Mouse (Mus musculus) mouse trophoblast stem cell (cell line): ENCODE measurements at regions not wholly inside any gene's neighbourhood (a gene's known extent, or its start where the extent isn't known, plus 50 kb on each side); places are given as distances from the start of the nearest gene placed in this dataset.

Experiments used
- in situ Hi-C, 2 experiments: fragments of 300-500 bp; cut with MseI, MboI; formaldehyde crosslinking; loops; 2 replicates in 1 of 2; 3 replicates in 1 of 2; pipeline ENCODE4 v1.15.1; 2025

DNA sequence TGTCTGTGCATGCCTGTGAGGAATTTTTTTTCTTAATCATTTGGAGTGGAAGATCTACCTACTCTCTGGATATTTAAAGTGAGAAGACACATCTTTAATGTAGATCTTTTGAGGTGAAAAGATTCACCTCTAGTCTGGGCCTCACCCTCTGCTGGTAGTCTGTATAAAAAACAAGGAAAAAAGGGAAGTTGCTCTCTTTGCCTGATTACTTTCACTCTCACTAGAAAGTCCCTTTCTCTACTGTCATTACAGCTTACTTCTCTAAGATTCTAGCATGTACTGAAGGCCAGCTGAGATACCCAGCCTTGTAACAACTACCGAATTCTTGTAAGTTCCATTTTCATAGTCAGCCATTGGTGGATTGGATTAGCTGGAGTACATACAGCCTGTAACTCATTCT lies 3791.9 kb downstream of the 9330182O14Rik start:
- in situ Hi-C loops, result no loop called here

DNA sequence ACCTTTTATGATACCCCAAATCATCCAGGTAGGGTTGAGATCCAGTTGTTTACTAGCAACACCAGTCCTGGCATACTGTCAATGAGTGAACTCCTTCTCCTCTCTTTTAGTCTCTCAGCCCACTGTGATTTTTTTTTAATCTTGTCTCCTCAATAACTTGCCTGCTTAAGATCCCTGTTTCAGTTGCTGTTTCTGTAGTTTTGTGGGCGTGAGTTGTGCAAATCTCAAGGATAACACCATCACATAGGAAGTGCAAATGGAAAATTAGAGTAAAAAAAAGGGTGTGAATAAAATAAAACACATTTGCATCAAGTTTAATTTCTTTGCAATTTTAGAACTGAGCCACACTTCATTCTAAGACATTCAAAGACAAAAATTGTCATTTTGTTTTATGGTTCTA lies 3799.4 kb downstream of the 9330182O14Rik start:
- in situ Hi-C loops, result no loop called here

DNA sequence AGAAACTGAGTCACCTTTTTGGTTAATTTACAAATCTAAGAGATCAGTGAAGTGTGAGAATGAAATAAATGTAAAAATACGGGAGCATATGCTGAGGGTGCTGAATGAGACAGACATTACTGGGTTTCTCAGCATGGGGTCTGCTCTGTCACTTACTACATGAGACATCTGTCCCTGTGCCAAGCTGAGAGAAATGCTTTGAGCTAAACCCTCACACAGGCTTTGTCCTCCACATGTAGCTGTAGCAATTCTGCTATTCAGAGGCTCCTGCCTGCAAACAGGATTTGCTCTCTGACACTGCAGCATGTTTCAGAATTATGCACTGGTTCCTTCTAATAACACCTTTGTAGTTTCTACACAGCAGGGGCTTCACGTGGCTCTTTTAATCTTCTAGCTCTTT lies 3806.3 kb downstream of the 9330182O14Rik start:
- in situ Hi-C loops, result no loop called here

DNA sequence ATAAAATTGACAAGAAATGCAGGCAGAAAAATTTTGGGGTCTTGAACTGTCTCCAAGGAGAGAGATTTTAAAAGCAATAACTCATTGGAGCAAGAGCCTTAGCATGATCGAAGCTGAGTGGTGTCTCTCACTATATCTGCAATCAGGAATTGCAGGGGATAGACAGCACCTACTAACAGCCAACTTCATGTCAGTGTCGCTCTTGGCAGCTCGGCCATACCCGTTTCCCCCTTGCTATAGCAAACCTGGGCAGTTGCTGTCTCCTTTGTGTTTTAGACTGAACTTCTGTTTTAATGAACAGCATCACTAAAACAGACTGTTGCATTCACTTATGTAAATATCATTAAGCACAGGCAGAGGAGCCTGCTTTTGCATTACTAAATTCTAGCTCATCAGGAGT lies 3806.7 kb downstream of the 9330182O14Rik start:
- in situ Hi-C loops, result no loop called here

DNA sequence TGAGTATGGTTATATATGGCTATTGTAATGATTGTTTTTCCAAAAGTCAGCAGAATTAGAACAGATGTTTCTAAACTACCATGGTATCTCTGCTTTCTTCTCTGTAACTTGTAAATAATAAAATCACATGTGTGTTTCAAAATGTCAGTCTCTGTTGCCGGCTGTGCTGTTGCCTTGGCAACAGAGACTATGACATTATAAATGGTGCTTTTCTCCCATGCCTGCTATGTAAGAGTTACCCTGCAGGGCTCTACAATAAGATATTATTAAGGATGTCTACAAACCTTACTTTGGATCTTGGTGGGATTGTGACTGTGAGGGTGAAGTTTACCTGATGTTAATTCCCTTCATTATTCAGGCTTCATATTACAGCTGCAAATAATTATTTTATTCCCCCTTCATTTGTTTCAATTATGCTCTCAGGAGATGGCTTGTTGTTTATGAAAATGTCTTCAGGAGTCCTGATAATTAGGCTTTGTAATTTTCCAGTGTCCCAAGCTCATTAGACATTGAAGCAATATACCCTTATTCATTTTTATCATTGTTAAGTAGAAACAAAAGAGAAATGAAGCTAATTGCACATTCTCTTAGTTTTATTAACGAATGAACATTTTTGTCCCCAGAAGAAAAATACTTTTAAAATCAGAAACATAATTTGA lies 3808.0 kb downstream of the 9330182O14Rik start:
- in situ Hi-C loops, result no loop called here

DNA sequence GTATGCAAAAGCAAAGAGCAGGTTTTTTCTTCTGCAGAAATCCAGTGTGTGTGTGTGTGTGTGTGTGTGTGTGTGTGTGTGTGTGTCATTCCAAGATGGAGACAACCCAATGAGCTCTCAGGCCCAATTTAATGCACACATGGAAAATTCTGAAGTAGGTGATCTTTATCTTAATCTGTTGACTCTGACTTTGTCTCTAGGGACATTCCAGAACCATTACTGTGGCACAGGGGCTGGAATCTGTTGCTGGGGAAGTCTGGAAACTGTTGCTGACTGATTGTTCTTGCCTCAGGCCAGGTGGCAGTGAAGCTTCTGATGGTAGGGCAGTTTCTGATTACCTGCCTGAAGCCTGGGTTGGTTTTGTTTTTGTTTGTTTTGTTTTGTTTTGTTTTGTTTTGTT lies 3850.8 kb downstream of the 9330182O14Rik start:
- in situ Hi-C loops, result loop anchor here in 1 of 2 experiments (25.0 kb wide), 1 partner anchor 427 kb away; no protein-coding TSS in a partner anchor

DNA sequence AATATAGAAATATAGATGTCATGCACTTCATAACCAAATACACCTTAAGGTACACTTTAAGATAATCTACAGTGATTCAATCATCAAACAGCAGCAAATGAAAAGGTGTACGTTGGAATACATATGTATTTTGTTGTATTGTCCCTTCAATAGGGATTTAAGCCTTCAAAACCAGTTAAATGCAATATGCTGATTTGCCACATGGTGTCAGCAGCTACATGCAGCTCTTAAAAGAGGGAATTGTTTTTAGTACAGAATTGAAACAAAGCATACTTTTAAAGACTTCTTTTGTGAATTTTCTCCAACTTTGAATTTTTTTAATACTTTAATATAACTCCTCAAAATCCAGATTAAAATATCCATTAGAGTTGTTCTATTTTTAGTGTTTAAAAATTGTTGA lies 3857.1 kb downstream of the 9330182O14Rik start:
- in situ Hi-C loops, result loop anchor here (10.0 to 25.0 kb wide), 2 partner anchors 421 to 424 kb away; no protein-coding TSS in a partner anchor

DNA sequence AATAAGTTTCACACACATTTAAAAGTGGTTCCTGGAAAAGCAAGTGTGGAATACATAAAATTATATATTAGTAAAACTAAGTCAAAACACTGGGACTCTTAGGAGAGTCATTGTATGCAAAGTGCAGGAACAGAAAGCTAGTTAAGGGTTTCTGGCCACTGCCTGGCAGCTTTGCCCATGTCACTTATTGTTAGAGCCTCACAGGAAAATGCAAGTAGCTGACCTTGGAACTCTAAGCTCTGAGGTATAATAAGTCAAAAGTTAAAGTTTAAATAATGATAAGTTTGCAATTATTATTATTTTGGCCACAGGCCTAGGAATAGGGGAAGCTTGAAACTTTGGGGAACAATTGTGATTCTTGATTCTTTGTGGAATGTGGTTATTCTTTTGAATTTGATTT lies 3858.8 kb downstream of the 9330182O14Rik start:
- in situ Hi-C loops, result loop anchor here (10.0 to 25.0 kb wide), 2 partner anchors 419 to 422 kb away; no protein-coding TSS in a partner anchor

DNA sequence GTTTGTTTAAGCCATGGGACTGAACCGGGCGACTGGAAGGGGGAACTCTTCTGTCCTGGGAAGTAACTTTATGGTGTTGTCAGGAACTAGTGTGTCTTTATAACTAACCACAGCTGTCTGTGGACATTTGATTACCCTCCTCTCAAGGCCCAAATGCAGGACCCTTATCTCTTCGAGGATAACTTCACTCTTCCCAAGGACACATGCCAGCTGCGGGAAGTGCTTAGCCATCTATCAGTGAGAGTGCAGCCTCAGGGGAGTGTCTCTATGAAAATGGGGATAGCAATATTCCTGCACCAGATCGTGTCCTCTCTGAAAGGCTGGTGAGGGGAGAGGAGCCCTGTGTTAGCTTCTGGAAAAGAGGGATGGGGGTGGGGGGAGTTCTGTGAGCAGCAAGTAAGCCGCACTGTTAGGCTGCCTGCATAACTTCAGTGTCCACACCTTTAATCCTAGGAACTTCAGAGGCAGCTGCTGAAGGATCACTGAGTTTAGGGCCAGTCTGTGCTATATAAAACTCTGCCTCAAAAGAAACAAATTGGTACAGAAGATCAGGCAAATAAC lies 3892.4 kb downstream of the 9330182O14Rik start:
- in situ Hi-C loops, result no loop called here

DNA sequence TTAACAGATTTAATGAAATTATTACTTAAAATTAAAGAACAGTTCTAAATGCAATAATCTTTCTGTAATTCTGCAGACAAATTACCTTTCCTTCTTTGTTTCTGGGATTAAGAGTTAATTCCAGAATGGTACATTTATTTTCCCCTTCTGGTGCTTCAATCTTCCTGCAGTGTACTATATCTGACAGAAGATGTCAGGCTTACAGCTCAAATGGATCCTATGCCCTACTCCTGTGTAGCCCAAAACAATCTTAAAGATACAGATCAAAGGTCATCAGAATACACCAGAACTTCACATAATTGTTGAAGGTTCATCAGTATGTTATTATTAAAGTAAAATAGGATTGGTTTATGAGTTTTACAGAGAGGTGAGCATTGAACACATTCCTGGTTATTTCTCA lies 3901.7 kb downstream of the 9330182O14Rik start:
- in situ Hi-C loops, result no loop called here

DNA sequence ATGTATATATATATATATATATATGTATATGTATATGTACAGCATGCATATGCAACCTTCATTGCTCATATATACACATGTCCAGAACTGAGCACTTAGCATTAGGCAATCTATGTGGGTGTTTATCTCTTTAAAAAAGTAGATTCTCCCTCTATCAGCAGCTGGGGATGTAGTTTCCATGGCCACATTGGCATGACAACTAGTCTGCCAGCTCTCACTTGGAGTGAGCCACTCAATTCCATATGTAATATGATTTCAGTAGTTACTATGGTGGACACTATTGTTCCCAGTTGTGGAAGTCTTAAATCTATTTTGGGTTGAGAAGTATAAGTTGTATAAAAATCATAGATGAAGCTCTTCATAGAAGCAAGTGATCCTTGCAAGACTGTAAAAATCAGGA lies 3903.7 kb downstream of the 9330182O14Rik start:
- in situ Hi-C loops, result no loop called here

DNA sequence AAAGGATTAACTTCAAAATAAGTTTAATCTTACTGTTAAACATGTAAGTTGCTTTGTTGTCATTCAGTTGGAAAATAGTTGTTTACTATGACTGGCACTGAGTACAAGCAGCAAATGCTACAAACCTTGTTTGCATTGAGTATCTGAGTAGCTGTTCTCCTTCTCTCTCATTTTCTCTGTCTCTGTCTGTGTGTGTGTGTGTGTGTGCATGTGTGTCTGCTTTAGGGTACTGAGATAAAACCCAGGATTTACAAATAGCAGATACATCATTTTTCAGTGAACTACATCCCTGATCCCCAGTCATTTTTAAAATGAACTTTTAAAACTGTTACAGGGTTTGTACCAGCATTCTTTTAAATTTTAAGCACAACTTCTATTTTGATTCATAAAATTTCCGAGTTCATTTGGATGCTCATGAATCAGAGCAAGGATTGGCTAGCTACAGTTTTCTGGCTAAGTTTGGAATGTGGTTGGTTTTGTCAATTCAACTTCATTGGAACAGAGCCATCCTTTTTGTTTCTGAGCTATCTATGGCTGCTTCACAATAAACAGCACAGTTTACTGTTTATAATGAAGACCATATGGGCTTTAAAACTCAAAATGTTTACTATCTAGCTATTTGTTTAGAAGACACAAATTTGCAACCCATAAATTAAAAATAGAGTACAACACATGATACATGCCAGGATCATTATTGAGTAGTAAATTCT lies 3916.6 kb downstream of the 9330182O14Rik start:
- in situ Hi-C loops, result no loop called here

DNA sequence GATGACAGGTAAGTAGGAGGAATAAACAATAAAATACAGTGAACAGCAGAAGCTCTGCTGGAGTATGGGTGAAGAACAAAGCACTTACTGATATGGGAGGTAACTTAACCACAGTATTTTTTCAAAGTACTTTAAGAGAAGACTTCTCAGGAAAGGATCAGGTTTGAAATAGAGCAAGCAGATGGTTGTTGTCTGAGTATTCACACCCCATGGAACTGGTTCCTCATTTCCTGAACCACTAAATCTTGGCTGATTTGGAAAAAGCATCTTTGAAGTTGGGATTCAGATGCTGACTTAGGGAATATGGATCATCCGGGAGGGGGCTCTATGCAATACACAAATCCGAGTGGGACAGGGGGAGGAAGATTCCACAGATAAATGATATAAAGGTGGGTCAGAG lies 3930.7 kb downstream of the 9330182O14Rik start:
- in situ Hi-C loops, result no loop called here

DNA sequence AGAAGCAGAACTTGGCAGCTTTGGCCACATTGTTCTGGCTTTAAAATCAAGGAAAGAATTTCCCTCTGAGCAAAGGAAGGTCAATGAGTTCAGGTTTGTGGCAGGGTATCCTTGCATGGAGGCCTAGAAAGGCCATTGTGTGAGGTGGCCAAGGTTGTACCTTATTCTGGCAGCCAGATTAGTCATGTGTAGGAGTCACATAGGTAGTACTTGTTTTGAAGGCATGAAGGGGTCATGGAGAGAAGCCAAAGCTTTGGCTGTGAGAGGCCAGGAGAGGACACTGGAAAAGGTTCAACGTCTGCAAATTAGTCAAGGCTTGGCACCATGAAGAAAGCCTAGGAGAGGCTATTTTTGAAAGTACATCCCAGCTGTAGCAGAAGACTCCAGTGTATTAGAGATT lies 3949.5 kb downstream of the 9330182O14Rik start:
- in situ Hi-C loops, result no loop called here

DNA sequence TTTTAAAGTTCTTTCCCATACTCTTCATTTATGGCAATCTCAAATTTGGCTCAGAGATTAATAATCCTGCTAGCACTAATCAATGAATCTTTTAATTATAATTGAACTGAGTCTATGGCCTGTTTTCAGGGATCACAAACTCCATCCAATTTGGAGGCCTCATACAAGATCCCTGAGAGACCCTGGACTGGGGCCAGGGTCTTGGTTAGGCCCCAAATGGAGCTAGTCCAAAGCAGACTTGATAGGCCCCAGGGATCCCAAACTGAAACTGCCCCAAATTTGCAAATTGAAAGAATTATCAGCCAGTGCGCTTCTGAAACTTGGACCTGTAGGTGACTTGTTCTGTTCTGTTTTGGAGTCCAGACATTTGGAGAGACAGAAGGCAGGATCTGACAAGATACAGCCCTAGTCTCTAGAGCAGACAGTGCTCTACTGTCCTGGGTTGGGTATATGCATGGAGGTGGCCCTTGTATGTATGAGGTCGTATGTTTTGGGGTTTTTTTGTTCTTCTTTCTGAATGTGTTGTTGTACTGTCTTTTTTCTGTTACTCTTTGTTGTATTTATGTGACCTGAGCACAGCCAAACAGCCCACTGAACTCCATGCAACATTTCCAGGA lies 3978.3 kb downstream of the 9330182O14Rik start:
- in situ Hi-C loops, result no loop called here

DNA sequence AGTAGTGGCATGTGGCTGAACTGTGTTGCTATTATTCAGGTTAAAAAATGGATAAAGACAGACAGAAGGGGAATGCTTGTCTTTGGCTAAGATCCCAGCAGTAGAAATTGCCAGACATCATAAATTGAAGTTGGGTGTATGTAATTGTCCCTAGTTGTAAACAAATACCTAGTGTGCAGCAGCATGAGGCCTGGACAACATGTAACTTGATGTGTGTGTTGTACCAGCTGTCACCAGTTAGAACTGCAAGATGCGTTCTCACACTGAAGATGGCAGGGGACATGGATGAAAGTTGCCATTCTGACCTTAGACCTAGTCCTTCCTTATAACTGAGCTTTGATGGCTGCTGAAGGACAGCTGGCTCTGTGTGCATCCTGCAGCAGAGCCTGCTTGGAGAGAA lies 4000.0 kb downstream of the 9330182O14Rik start:
- in situ Hi-C loops, result no loop called here
